Mouse (Mus musculus): ENCODE results near the gene Tmem107.
A peak's percentile ranks its signal among the peaks of the same experiment; 100 is the strongest.
"Not testable (repeated sequence)": the region's sequence is repeated elsewhere in the genome, so short reads cannot be mapped to it uniquely, and the experiment has no call there.

The Tmem107 gene

GRCm38 (mm10) chr11:69093856-69094255 lies 23.2 kb downstream of the Tmem107 start:
- DNase-seq (ENCODE audit: low spot score): not testable (repeated sequence)

DNA sequence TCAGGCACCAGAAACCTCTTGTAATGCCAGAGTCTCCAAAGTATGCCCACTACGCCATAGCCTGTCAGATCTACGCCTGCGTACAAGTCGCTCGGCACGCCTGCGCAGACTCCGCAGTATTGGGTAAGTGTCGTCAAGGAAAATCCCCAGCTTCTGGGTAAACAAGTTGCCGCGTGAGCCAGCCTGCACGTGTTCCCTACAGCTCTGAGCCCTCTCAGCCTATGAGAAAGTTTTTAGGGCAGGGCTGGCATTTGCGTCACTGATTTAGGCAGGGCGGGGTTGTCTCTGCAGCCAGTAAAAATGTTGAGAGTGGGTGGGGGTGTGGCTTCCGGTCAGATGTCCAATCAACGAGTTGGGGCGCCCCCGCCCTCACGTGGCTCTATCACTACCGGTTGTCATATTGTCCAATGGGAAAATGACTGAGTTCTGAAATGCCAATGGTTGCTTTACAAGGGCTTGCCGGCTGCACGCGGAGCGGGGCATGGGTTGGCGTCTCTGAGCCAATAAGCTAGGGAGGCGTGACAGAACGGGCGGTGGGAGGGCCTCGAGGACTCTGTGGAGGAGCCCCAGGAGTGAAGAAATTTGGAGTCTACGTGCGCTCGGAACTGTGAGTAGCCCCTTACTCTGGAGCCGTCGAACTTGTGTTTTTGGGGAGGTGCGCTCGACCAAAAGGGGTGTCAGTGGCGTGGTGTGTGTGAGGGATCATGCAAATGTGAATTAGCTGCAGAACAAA lies 24.3 kb downstream of the Tmem107 start, which contains the start of gene Per1:
Gene Per1, plus strand, starts transcription at position 521 of the 733 bp plus-strand sequence.
- DNase-seq (ENCODE audit: low spot score): peak; percentile 98

DNA sequence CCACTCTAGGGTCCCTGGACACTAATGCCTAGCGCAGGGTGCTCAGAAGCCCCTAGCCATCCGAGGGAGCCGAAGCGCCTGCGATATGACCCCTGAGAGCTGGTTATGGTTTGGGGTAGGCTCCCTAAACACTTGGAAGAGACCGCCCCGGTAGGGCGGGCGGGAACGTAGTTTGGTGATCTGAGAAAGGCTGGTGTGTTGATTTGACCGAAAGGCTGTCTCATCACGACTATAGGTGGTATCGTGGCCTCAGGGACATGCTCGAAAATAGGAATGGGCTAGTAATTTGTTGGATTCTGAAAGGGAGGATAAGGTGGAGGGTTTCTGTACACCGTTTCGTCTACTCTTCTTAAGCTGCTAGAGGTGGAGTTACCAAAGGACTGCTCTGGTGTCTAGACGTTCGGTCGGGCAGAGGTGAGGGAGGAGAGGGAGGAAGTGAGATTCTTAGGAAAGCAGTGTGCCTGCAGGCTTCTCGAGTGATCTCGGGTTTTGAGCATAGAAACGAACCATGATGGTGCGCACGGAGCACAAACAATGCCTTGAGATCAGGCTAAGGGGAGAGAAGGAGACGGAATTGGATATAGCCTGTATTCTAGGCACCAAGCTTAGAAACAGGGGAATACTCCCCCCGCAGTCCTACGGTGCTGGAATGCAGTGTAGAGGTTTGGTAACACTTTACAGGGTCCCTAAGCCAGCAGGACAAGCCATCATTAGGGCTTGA lies 25.1 kb downstream of the Tmem107 start:
- peak; percentile 50 for DNase-seq (ENCODE audit: low spot score)

- no peak for DNase-seq (ENCODE audit: low spot score)
Measured at GRCm38 (mm10) chr11:69096360-69096986, 25.9 kb downstream of the Tmem107 start.

GRCm38 (mm10) chr11:69096987-69097900 lies 26.6 kb downstream of the Tmem107 start:
- peak; percentile 92 for DNase-seq (ENCODE audit: low spot score)

- DNase-seq (ENCODE audit: low spot score): no peak
Measured at GRCm38 (mm10) chr11:69098039-69098761, 27.6 kb downstream of the Tmem107 start.

GRCm38 (mm10) chr11:69098762-69099091 lies 28.1 kb downstream of the Tmem107 start:
- DNase-seq (ENCODE audit: low spot score): peak; percentile 92

- DNase-seq (ENCODE audit: low spot score): no peak
Measured at GRCm38 (mm10) chr11:69099177-69099914, 28.7 kb downstream of the Tmem107 start.

- DNase-seq (ENCODE audit: low spot score): peak; percentile 82
Measured at GRCm38 (mm10) chr11:69099915-69100345, 29.3 kb downstream of the Tmem107 start.

DNA sequence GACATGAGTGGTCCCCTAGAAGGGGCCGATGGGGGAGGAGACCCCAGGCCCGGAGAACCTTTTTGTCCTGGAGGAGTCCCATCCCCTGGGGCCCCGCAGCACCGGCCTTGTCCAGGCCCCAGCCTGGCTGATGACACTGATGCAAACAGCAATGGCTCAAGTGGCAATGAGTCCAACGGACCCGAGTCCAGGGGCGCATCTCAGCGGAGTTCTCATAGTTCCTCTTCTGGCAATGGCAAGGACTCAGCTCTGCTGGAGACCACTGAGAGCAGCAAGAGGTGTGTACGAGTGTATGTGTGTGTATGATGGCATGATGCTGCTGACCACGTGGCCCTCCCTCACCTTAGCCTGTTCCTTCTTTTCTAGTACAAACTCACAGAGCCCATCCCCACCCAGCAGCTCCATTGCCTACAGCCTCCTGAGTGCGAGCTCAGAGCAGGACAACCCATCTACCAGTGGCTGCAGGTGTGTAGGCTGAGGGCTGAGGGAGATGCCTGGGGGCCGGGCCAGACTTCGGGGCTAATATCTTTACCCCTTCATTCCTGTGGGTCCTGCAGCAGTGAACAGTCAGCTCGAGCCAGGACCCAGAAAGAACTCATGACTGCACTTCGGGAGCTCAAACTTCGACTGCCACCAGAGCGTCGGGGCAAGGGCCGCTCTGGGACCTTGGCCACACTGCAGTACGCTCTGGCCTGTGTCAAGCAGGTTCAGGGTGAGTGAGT lies 30.2 kb downstream of the Tmem107 start:
- no peak for DNase-seq (ENCODE audit: low spot score)

DNA sequence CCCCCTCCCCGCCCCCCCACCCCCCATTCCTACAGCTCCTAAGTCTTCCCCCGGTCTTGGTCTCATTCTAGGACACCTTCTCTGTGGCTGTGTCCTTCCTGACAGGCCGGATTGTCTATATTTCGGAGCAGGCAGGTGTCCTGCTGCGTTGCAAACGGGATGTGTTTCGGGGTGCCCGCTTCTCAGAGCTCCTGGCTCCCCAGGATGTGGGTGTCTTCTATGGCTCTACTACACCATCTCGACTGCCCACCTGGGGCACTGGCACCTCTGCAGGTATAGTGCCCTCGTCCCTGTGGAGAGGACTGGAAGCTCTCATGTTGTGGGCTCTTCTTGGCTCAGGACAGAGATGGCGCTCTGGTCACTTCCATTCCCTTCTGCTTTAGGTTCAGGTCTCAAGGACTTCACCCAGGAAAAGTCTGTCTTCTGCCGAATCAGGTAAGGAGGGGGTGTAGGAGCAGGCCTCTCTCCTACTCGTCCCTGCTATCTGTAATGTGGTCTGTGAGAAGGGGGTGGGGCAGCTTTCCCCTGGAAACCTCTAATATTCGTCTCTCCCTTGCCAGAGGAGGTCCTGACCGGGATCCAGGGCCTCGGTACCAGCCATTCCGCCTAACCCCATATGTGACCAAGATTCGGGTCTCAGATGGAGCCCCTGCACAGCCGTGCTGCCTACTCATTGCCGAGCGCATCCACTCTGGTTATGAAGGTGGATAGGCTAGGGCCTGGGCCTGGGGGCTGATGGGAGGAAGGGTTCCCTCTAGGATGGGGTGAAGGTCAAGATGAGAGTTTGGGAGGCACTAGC lies 31.2 kb downstream of the Tmem107 start:
- DNase-seq (ENCODE audit: low spot score): no peak

DNA sequence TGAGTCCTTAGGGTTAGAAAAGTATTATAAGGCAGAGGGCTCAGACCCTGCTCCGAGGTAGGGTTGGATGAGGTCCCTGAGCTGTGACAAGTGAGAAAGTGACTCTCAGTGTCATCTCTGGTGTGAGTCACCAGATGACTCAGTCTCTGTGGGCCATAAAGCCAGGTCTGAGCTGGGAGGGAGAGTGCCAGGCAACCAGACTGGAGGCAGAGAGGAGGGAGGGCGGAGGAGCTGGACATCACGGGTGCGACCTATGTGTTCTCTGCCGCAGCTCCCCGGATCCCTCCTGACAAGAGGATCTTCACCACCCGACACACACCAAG lies 31.8 kb downstream of the Tmem107 start:
- DNase-seq (ENCODE audit: low spot score): no peak

DNA sequence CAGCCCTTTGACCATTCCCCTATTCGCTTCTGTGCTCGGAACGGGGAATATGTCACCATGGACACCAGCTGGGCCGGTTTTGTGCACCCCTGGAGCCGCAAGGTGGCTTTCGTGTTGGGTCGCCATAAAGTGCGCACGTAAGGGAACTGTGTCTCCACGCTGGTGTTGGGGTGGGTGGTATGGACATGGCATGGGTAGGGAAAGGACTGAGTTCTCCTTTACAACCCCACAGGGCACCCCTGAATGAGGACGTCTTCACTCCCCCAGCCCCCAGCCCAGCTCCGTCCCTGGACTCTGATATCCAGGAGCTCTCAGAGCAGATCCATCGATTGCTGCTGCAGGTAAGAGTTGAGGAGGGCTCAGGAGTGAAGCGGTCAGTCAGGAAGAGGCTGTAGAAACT lies 32.5 kb downstream of the Tmem107 start:
- no peak for DNase-seq (ENCODE audit: low spot score)

- DNase-seq (ENCODE audit: low spot score): no peak
Measured at GRCm38 (mm10) chr11:69103531-69104435, 33.2 kb downstream of the Tmem107 start.

DNA sequence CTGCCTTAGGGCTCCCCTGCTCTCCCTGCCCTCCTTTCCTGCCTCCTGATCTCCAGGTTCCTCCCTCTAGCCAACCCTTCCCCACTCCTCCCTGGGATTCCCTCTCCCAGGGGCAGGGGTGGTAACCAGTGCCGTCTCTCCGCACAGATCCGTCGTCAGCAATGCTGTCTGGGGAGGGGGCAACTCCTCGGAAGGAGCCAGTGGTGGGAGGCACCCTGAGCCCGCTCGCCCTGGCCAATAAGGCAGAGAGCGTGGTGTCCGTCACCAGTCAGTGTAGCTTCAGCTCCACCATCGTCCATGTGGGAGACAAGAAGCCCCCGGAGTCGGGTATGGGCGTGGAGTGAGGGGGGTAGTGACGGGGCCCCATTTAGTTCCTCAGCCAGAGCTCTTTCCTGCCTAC lies 33.9 kb downstream of the Tmem107 start:
- no peak for DNase-seq (ENCODE audit: low spot score)

- DNase-seq (ENCODE audit: low spot score): no peak
Measured at GRCm38 (mm10) chr11:69105227-69105626, 34.6 kb downstream of the Tmem107 start.

GRCm38 (mm10) chr11:69105796-69106195 lies 35.2 kb downstream of the Tmem107 start:
- no peak for DNase-seq (ENCODE audit: low spot score)

DNA sequence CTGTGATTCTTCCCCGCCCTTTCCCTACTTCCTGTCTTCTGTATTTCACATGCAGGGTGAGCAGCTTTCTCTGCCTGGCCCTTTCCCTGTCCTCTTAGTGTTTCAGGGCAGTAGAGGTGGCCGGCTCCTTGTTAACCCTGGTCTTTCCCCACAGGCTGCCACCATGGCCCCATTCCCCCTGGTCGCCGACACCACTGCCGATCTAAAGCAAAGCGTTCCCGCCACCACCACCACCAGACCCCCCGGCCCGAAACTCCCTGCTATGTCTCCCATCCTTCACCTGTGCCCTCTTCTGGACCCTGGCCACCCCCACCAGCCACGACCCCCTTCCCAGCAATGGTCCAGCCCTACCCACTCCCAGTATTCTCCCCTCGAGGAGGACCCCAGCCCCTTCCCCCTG lies 35.7 kb downstream of the Tmem107 start:
- no peak for DNase-seq (ENCODE audit: low spot score)

Measured in spleen, adult 12 weeks (tissue).